Mouse (Mus musculus): Measurements from ENCODE around the gene Rnh1. TPM values are rescaled to one million over a fixed set of nuclear protein-coding genes. Genes with fewer than 3 reads are reported as not detected.

Gene Rnh1
- total and polyA plus RNA-seq, 3 experiments, result 71.4 to 94.5 TPM; not detected in 1

DNA sequence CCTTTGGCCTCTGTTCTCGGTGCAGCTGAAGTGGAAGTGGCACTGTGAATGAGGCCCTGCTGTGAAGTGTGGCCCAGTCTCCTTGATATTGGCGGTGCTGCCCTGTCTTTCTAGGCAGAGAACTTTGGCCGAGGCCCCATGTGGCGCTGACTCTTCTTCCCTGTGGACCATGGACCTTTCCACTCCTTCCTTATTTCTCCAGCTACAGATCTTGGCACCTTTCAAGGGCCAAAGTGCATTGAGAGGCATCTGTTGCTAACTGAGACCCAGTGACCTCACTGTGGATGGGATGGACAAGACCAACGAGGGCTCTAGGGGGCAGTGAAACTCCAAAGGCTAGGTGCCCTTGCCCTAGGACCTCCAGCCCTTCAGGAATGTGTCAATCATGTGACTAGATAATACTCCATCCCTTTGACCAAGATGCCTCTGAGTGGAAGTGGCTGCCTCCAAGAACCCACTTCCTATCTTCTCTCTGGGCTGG lies 51.6 kb downstream of the Rnh1 start:
- no peaks in the 10 kb centered on the region for H3K9me3 ChIP-seq (replicated peaks; ENCODE audit: insufficient read depth, low read length)
- no peak overlapping the region for H3K27ac ChIP-seq (ENCODE audit: control insufficient read depth, low read depth, low read length)
- H3K79me2 ChIP-seq (ENCODE audit: control insufficient read depth, insufficient read depth, low read length, poor library complexity), result no peaks in the 10 kb centered on the region
- H3K4me3 ChIP-seq (ENCODE audit: control insufficient read depth in 1 of 2, insufficient read depth in 1 of 2, low read depth in 2 of 2, low read length in 2 of 2), result no peak overlapping the region
- no peak for DNase-seq (ENCODE audit: low read depth, low spot score)
- no peaks in the 10 kb centered on the region for H3K27me3 ChIP-seq (ENCODE audit: control insufficient read depth in 1 of 2, insufficient read depth in 2 of 2, low read length in 2 of 2)
- no peak for TF ChIP-seq ZNF384 (IDR thresholded peaks at IDR 0.05; ENCODE audit: low read depth, low read length)
- TF ChIP-seq USF2 (IDR thresholded peaks at IDR 0.05; ENCODE audit: borderline replicate concordance in 1 of 2, insufficient read depth in 1 of 2, low read depth in 1 of 2, low read length in 2 of 2), result no peak
- peak; percentile 61 for TF ChIP-seq USF1 (IDR thresholded peaks at IDR 0.05; ENCODE audit: low read depth, low read length)
- no peak for TF ChIP-seq GATA1 (IDR thresholded peaks at IDR 0.05; ENCODE audit: low read depth, low read length)
- no peak for TF ChIP-seq MEF2A (IDR thresholded peaks at IDR 0.05; ENCODE audit: extremely low read depth, insufficient replicate concordance, low read depth, low read length, poor library complexity, severe bottlenecking)
- TF ChIP-seq SMC3 (IDR thresholded peaks at IDR 0.05; ENCODE audit: low read depth, low read length), result 0 out of 2 replicates have a peak, but pooled peaks have one; percentile 2
- TF ChIP-seq ZC3H11A (IDR thresholded peaks at IDR 0.05; ENCODE audit: low read depth, low read length), result no peak
- no peak for TF ChIP-seq POLR2A (IDR thresholded peaks at IDR 0.05; ENCODE audit: control insufficient read depth in 1 of 2, insufficient read depth in 1 of 2, low read depth in 1 of 2, low read length in 2 of 2, poor library complexity in 1 of 2)
- no peak for TF ChIP-seq ELF1 (IDR thresholded peaks at IDR 0.05; ENCODE audit: low read depth, low read length)
- TF ChIP-seq MYB (IDR thresholded peaks at IDR 0.05; ENCODE audit: low read depth, low read length), result no peak
- no peak for TF ChIP-seq CHD1 (IDR thresholded peaks at IDR 0.05; ENCODE audit: low read depth, low read length)
- no peak overlapping the region for H3K9ac ChIP-seq (ENCODE audit: control insufficient read depth, low read depth, low read length, poor library complexity, severe bottlenecking)
- H3K36me3 ChIP-seq (ENCODE audit: control insufficient read depth in 1 of 2, insufficient read depth in 2 of 2, low read length in 2 of 2), result peaks cover 0 to 13% of the 10 kb centered on the region in 2 experiments; a peak in 2 of 4 replicates
- H3K4me1 ChIP-seq (ENCODE audit: control insufficient read depth in 1 of 2, insufficient read depth in 2 of 2, low read length in 2 of 2), result peaks cover 4 to 13% of the 10 kb centered on the region in 2 experiments

DNA sequence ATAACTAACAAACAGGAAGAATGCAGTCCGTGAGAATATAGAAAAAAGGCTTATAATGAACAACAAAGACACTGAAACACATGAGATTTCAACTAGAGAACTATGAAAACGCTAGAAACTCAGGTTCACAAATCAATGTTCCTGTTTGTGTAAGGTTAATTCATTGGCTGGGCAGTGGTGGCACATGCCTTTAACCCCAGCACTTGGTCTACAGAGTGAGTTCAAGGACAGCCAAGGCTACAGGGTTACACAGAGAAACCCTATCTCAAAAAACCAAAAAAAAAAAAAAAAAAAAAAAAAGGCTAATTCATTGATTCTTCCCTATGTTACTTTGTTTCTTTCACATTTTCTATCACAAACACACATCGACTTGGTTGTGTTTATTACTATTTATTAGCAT lies 52.1 kb downstream of the Rnh1 start:
- no peak for DNase-seq (ENCODE audit: low read depth, low spot score)
- no peaks in the 10 kb centered on the region for H3K27me3 ChIP-seq (ENCODE audit: control insufficient read depth in 1 of 2, insufficient read depth in 2 of 2, low read length in 2 of 2)
- H3K4me3 ChIP-seq (ENCODE audit: control insufficient read depth in 1 of 2, insufficient read depth in 1 of 2, low read depth in 2 of 2, low read length in 2 of 2), result no peak overlapping the region
- H3K9me3 ChIP-seq (replicated peaks; ENCODE audit: insufficient read depth, low read length), result no peaks in the 10 kb centered on the region
- H3K27ac ChIP-seq (ENCODE audit: control insufficient read depth, low read depth, low read length), result no peak overlapping the region
- peaks cover 0 to 9% of the 10 kb centered on the region in 2 experiments; a peak in 2 of 4 replicates for H3K36me3 ChIP-seq (ENCODE audit: control insufficient read depth in 1 of 2, insufficient read depth in 2 of 2, low read length in 2 of 2)
- H3K9ac ChIP-seq (ENCODE audit: control insufficient read depth, low read depth, low read length, poor library complexity, severe bottlenecking), result no peak overlapping the region
- peaks cover 0 to 13% of the 10 kb centered on the region in 2 experiments; a peak in 2 of 4 replicates for H3K4me1 ChIP-seq (ENCODE audit: control insufficient read depth in 1 of 2, insufficient read depth in 2 of 2, low read length in 2 of 2)
- H3K79me2 ChIP-seq (ENCODE audit: control insufficient read depth, insufficient read depth, low read length, poor library complexity), result no peaks in the 10 kb centered on the region
- no peak for TF ChIP-seq MYC (IDR thresholded peaks at IDR 0.05; ENCODE audit: low read depth, low read length)
- TF ChIP-seq MYB (IDR thresholded peaks at IDR 0.05; ENCODE audit: low read depth, low read length), result no peak
- TF ChIP-seq NELFE (IDR thresholded peaks at IDR 0.05; ENCODE audit: low read depth, low read length), result no peak
- no peak for TF ChIP-seq USF1 (IDR thresholded peaks at IDR 0.05; ENCODE audit: low read depth, low read length)
- no peak for TF ChIP-seq JUND (IDR thresholded peaks at IDR 0.05; ENCODE audit: low read depth, low read length)
- TF ChIP-seq TAL1 (IDR thresholded peaks at IDR 0.05; ENCODE audit: low read length), result no peak
- peak; percentile 59 for TF ChIP-seq ZNF384 (IDR thresholded peaks at IDR 0.05; ENCODE audit: low read depth, low read length)
- TF ChIP-seq MAX (IDR thresholded peaks at IDR 0.05; ENCODE audit: low read length), result no peak

All from MEL (cell line).